In the genomic region with DNA sequence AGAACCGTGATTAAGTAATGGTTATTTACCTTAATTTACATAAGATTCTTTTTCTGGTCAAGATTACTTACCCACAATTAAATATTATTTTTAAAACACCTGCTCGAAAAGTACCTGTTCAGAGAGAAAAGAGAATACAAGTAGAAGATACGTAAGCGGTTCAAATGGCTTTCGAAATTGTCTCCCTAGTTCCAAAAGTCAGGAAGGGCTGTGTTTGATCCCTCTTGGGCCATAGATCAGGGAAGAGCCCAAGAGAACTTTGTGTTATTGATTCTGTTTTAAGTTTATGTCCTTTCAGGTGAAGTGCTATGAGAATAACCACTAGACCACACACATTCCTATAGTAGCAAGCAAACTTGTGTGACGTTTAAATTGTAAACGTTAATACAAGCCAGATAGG, we compare ENCODE assay signal across 27 mouse cellular contexts.
"Had no signal": no experiment of that assay in that cellular context is flagged by ENCODE, and none has a peak within 500 bp of the region (broad histone marks: within the 10 kb centered on the region; RNA-seq: fewer than 3 reads in every experiment).

No protein-coding gene starts in this region.

- H3K9me3 ChIP-seq: embryonic facial prominence, embryonic 10.5 days; embryonic facial prominence, embryonic 12.5 days; embryonic facial prominence, embryonic 13.5 days; embryonic facial prominence, embryonic 15.5 days; forebrain, embryonic 12.5 days had no signal

- DNase-seq: cerebellum, adult 18-20 months; cerebellum, adult 2 months; cerebellum, adult 8-10 months; cerebellum, adult 9-10 months; cerebellum, adult 9-11 months; cerebellum, postnatal 10 days; cerebellum, postnatal 14 days; cerebellum, postnatal 25 days; cerebellum, postnatal 36 days; embryo, embryonic 11 days; forebrain, postnatal 0 days; gastrocnemius, adult 2 months; gastrocnemius, postnatal 10 days; gastrocnemius, postnatal 14 days; gastrocnemius, postnatal 25 days; gastrocnemius, postnatal 36 days had no signal

- H3K4me3 ChIP-seq: embryonic facial prominence, embryonic 10.5 days; embryonic facial prominence, embryonic 12.5 days; embryonic facial prominence, embryonic 13.5 days; embryonic facial prominence, embryonic 15.5 days; erythroblast, embryonic 14.5 days; forebrain, embryonic 10.5 days; forebrain, embryonic 12.5 days; forebrain, embryonic 13.5 days; forebrain, embryonic 15.5 days; gastrocnemius, adult 2 months had no signal

- H3K9ac ChIP-seq: embryonic facial prominence, embryonic 12.5 days; embryonic facial prominence, embryonic 13.5 days; embryonic facial prominence, embryonic 15.5 days; forebrain, embryonic 12.5 days; forebrain, embryonic 13.5 days; forebrain, embryonic 15.5 days; forebrain, postnatal 0 days had no signal

- H3K36me3 ChIP-seq: embryonic facial prominence, embryonic 10.5 days; embryonic facial prominence, embryonic 12.5 days; embryonic facial prominence, embryonic 13.5 days; embryonic facial prominence, embryonic 15.5 days; forebrain, embryonic 10.5 days; forebrain, embryonic 12.5 days; forebrain, embryonic 15.5 days had no signal

- H3K27me3 ChIP-seq: embryonic facial prominence, embryonic 12.5 days; embryonic facial prominence, embryonic 13.5 days; embryonic facial prominence, embryonic 15.5 days; forebrain, embryonic 12.5 days; forebrain, embryonic 13.5 days; forebrain, embryonic 15.5 days had no signal

- H3K27ac ChIP-seq: embryonic facial prominence, embryonic 10.5 days; embryonic facial prominence, embryonic 12.5 days; embryonic facial prominence, embryonic 13.5 days; embryonic facial prominence, embryonic 15.5 days; forebrain, embryonic 10.5 days; forebrain, embryonic 12.5 days; forebrain, embryonic 13.5 days; forebrain, embryonic 15.5 days; gastrocnemius, adult 2 months had no signal

- ATAC-seq: forebrain, embryonic 13.5 days; forebrain, embryonic 14.5 days; forebrain, embryonic 15.5 days; forebrain, embryonic 16.5 days; forebrain, postnatal 0 days had no signal

- H3K4me2 ChIP-seq: embryonic facial prominence, embryonic 12.5 days; embryonic facial prominence, embryonic 13.5 days; embryonic facial prominence, embryonic 15.5 days; forebrain, embryonic 12.5 days; forebrain, embryonic 13.5 days; forebrain, embryonic 15.5 days had no signal

- H3K4me1 ChIP-seq: embryonic facial prominence, embryonic 10.5 days; embryonic facial prominence, embryonic 12.5 days; embryonic facial prominence, embryonic 13.5 days; embryonic facial prominence, embryonic 15.5 days; forebrain, embryonic 10.5 days; forebrain, embryonic 12.5 days; forebrain, embryonic 13.5 days; forebrain, embryonic 15.5 days had no signal
